Mouse (Mus musculus): ENCODE measurements around the gene Slc13a5.

- peak; percentile 87 for TF ChIP-seq POLR2A (IDR thresholded peaks at IDR 0.05; ENCODE audit: control insufficient read depth, low read depth, low read length)
- TF ChIP-seq CTCF (IDR thresholded peaks at IDR 0.05; ENCODE audit: control insufficient read depth, insufficient read depth, insufficient replicate concordance, low read depth, low read length), result no peak
Observed at GRCm38 (mm10) chr11:72214591-72215409, 52.2 kb downstream of the Slc13a5 start.

All from testis, adult 2 months (tissue).